Mouse (Mus musculus): ENCODE measurements around the gene Morc2b. TPM values are rescaled to one million over a fixed set of nuclear protein-coding genes. Genes with fewer than 3 reads are reported as not detected.
"Not testable (repeated sequence)": the region's sequence is repeated elsewhere in the genome, so short reads cannot be mapped to it uniquely, and the experiment has no call there.

The Morc2b gene
- polyA plus RNA-seq (2017; shearing (Covaris generic)), result not detected

- no peak for ATAC-seq
Measured at GRCm38 (mm10) chr17:33139261-33139820, at the start of gene Morc2b. Gene Morc2b (minus strand): TSS chr17:33139683.

DNA sequence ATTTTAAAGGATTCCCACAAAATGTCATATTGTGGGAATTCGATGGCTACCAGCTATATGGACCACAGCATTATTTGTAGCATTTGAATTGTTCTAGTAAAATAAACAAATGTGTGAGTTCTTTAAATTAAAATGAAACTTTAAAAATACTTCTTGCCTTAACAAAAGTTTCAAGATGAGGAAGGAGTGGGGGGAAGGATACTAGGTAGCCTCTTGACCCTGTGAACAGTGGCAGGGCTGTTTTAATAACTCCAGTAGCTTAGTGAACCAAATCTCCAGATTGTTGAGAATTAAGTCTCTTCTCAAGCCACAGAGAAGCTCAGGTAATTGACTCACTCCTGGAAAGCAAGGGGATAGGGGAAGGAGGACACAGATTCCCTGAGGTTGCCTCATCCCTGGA lies 28.7 kb upstream of the Morc2b start, which contains the start of gene Olfr55:
Gene Olfr55, plus strand, starts transcription at position 301 of the 400 bp plus-strand sequence.
- not testable (repeated sequence) for ATAC-seq

DNA sequence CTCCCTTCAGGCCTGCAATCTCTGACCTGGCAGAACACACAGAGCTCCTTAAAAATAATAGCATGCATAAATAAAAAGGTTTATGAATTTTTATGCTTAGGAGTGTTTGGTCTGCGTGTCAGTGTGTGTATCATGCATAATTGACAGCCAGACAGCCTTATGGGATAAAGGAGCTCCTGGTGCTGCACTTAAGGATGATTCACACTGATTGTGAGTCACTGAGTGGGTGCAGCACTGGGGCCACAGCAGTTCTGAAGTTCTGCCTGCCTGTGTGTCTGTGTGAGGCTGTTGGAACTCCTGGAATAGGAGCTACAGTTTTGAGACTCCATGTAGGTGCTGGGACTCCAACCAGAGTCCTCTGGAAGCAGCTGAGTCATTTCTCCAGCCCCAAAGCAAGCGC lies 13.2 kb downstream of the Morc2b start:
- no peak for ATAC-seq

DNA sequence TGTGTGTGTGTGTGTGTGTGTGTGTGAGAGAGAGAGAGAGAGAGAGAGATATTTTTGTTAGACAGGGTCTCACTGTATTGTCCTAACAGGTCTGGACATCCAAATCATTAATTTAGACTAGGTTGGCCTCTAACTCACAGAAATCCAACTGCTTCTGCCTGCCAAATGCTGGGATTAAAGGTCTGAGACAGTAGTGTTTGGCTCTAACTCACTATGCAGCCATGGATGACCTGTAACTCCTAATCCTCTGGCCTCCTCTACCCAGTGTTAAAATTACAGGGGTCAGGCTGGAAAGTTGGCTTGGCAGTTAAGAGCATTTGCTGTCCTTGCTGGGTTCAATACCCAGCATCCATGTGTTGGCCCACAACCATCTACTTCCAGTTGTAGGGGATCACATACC lies 14.9 kb downstream of the Morc2b start:
- ATAC-seq, result no peak

DNA sequence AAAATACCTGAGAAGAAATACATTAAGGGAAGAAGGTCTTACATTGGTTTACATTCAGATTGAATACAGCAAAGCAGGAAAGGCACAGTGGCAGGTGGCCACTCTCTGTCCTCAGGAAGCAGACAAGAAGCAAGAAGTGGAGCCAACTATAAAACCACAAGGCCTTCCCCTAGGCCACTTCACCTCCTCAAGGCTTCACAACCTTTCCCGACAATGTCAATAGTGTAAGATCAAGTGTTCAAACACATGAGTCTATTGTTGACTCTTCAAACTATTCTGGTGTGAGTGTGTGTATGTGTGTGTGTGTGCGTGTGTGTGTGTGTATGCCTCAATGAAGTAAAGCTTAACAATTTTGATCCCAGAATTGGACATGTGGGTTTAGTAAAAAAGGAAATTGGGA lies 42.1 kb downstream of the Morc2b start:
- ATAC-seq, result no peak

DNA sequence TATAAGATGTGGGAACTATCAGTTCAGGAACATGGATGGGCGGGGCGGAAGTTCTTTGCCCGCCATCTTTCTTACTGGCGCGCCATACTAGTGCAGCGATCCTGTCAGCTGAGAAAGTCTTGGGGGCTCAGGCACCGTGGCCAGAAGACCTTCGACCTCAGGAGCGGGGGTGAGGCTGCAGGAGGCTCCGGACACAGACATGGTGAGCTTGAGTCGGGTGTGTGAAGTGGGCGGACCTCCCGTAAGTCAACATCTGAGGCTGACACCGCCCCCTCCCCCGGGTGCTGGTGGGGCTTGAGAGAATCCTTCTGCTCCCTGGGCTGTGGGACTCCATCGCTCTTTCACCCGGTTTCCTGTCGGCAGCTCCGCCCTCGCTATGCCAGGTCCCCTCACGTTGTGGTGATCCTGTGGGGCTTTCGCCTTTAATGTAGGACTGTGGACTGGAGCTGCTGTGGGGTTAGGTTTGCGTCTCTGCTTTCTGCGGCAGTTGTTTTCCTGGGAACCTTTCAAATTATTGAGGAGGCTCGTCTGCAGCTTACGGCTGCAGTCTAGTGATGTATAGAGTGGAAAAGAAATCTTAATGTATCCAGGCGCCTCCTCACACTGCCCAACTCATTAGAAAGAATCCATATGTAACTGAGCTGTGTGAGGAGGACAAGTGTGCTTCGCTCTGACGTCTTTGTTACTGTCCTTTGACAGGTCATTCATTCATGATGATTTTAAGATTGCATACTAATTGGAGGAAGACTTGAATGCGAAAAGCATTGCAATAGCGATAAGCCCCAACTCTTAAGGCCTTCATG lies 46.9 kb downstream of the Morc2b start:
- ATAC-seq, result peak; percentile 33

- no peak for ATAC-seq
Measured at GRCm38 (mm10) chr17:33091630-33092029, 47.9 kb downstream of the Morc2b start.

DNA sequence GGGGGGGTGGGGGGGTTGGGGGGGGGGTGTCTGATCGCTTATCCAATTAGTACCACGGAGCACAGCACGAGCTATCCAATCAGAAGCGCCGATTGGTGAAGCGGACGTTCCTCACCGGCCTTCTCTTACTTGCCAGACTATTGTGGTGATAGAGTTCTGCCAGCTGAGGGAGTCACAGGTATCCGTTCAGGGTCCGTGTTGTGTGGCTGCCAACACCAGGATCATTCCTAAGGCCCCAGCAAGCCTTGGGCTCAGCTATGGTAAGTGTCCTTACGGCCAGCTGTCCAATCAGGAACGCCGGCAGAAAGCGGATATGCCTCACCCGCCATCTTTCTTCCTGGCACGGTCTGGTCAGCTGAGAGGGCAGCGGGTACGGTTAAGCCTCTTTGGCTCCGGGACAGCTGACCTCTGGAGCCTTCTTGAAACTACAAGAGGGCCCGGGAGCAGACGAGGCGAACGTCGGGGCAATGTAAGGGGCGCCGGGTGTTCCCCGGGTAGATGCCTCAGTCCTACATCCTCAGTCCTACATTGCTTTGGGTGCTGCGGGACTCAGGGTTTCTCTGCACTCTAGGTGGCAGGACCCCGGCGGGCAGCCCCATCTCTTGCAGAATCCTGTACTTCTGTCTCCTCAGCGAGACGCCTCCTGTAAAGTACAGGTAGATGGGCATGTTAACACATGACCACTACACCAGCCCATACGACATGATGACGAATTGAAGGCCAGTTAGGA lies 50.1 kb downstream of the Morc2b start, which contains the start of gene Zfp563:
Gene Zfp563, plus strand, starts transcription at position 91 of the 730 bp plus-strand sequence.
- peak; percentile 82 for ATAC-seq

GRCm38 (mm10) chr17:33067958-33068357 lies 71.5 kb downstream of the Morc2b start, which contains the start of gene 4921501E09Rik:
Gene 4921501E09Rik (minus strand): TSS chr17:33068058.
- no peak for ATAC-seq

Other genes starting within 250 kb of the Morc2b start
- gene Zfp870, start 248.0 kb downstream of the Morc2b start, polyA plus RNA-seq (2017; shearing (Covaris generic)), result 1 to 10 TPM; 5.6 to 8.0 TPM
- not detected for gene Cyp4f14, start 222.3 kb downstream of the Morc2b start, polyA plus RNA-seq (2017; shearing (Covaris generic))
- 10 to 100 TPM; 26.7 to 31.2 TPM for gene Cyp4f13, start 192.3 kb downstream of the Morc2b start, polyA plus RNA-seq (2017; shearing (Covaris generic))
- gene Zfp472, start 173.9 kb downstream of the Morc2b start, polyA plus RNA-seq (2017; shearing (Covaris generic)), result 10 to 100 TPM; 24.7 to 27.8 TPM
- 10 to 100 TPM; 17.8 to 18.1 TPM for gene Zfp952, start 146.6 kb downstream of the Morc2b start, polyA plus RNA-seq (2017; shearing (Covaris generic))
- gene Zfp763, start 106.3 kb downstream of the Morc2b start, polyA plus RNA-seq (2017; shearing (Covaris generic)), result 1 to 10 TPM; 7.9 to 8.9 TPM
- gene 4921501E09Rik, start 71.6 kb downstream of the Morc2b start, polyA plus RNA-seq (2017; shearing (Covaris generic)), result not detected
- 1 to 10 TPM; 5.8 to 6.1 TPM for gene Zfp563, start 50.4 kb downstream of the Morc2b start, polyA plus RNA-seq (2017; shearing (Covaris generic))
- gene Olfr55, start 28.8 kb upstream of the Morc2b start, polyA plus RNA-seq (2017; shearing (Covaris generic)), result not detected
- not detected for gene Olfr239, start 51.6 kb upstream of the Morc2b start, polyA plus RNA-seq (2017; shearing (Covaris generic))
- not detected for gene Olfr1564, start 82.0 kb upstream of the Morc2b start, polyA plus RNA-seq (2017; shearing (Covaris generic))
- gene Zfp955a, start 115.5 kb upstream of the Morc2b start, polyA plus RNA-seq (2017; shearing (Covaris generic)), result 10 to 100 TPM; 12.4 to 14.4 TPM
- under 1 TPM in 1 of 2 experiments, not detected in 1; 0.12 TPM for gene Olfr63, start 125.0 kb upstream of the Morc2b start, polyA plus RNA-seq (2017; shearing (Covaris generic))
- 1 to 10 TPM; 7.9 to 8.8 TPM for gene Zfp955b, start 149.9 kb upstream of the Morc2b start, polyA plus RNA-seq (2017; shearing (Covaris generic))
- gene Zfp81, start 219.2 kb upstream of the Morc2b start, polyA plus RNA-seq (2017; shearing (Covaris generic)), result 10 to 100 TPM in 1 of 2 experiments, 1 to 10 TPM in 1; 7.7 to 10.4 TPM

All from activated CD4-positive, CD25-positive, alpha-beta regulatory T cell, adult 4 months (primary cell).